In the genomic region with DNA sequence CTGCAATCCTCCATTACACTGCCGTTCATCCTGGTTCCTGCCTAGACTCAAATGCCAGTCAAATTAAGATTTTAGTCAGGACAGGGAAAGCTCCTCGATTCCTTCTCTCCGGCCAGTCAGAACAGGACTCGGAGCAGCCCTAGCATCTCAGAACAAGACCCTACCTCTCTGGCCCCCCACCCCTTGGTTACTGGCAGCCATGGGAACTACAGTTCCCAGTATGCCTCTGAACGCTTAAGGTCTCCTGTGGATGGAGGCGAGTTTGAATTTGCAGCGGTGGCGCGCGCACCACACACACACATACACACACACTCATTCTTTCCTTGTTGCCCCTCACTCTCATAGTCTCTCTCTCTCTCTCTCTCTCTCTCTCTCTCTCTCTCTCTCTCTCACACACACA, we compare ENCODE assay signal across 9 mouse cellular contexts. TPM values are rescaled to one million over a fixed set of nuclear protein-coding genes. Genes with fewer than 3 reads are reported as not detected.
DNase-seq lines count a peak whose midpoint lies in the region.
"Had no signal": no experiment of that assay in that cellular context is flagged by ENCODE, and none has a peak within 500 bp of the region (broad histone marks: within the 10 kb centered on the region; RNA-seq: fewer than 3 reads in every experiment).

No protein-coding gene starts in this region.

- DNase-seq in embryo, embryonic 10 days (ENCODE audit: low spot score): peak; percentile 33
- DNase-seq in embryo, embryonic 9.5 days (ENCODE audit: extremely low spot score): no peak
- DNase-seq in lung, postnatal 10 days: peak; percentile 1
- no peak for DNase-seq in lung, postnatal 4 days
- DNase-seq in layer of hippocampus, postnatal 14 days (ENCODE audit: low spot score in 2 of 2): peak; percentile 6
- DNase-seq in retina, embryonic 14.5 days (ENCODE audit: low spot score): peak; percentile 12
- no peak for DNase-seq in thymus, postnatal 10 days (ENCODE audit: low spot score in 2 of 2)
- DNase-seq in kidney, postnatal 4 days: no peak

RNA-seq across cellular contexts. Expression of gene Gdpd2, which starts 9.8 kb away (rescaled TPM):
- total RNA-seq in layer of hippocampus, postnatal 14 days (2021): 10 to 100 TPM; 13.1 to 19.1 TPM
- total RNA-seq: hematopoietic stem cell, adult 5-6 weeks had no signal

RNA-seq across cellular contexts. Expression of gene Dlg3, which starts 28.1 kb away (rescaled TPM):
- 100 to 1,000 TPM; 138 to 153 TPM for total RNA-seq in layer of hippocampus, postnatal 14 days (2021)

Comparison
In these comparisons a context has a peak if more than half of its experiments do, and no peak if none do; other contexts are left out.
1. DNase-seq: peak in embryo, embryonic 10 days (single experiment), lung, postnatal 10 days (single experiment), layer of hippocampus, postnatal 14 days (2 of 2) and retina, embryonic 14.5 days (single experiment); none in embryo, embryonic 9.5 days (single experiment), lung, postnatal 4 days (0 of 2), thymus, postnatal 10 days (0 of 2) and kidney, postnatal 4 days (0 of 2).